Mouse (Mus musculus) midbrain, embryonic 10.5 days (tissue): ENCODE measurements around the gene Abl1. TPM values are rescaled to one million over a fixed set of nuclear protein-coding genes. Genes with fewer than 3 reads are reported as not detected.

Source experiments
- DNase-seq: peaks from one replicate; pipeline ENCODE4 v3.0.0-alpha.2; 2017; ENCODE audit warnings: low spot score
- H3K27ac ChIP-seq: fragments of 300-500 bp; sonication (generic); replicated peaks from 2 replicates; pipeline ENCODE4 v1.5.1; 2016; ENCODE audit warnings: mild to moderate bottlenecking
- H3K27me3 ChIP-seq: fragments of 300-500 bp; sonication (generic); 2 replicates; pipeline ENCODE4 v1.6.1; 2016; ENCODE audit warnings: low read depth, mild to moderate bottlenecking; ENCODE audit not compliant: poor library complexity, severe bottlenecking
- H3K36me3 ChIP-seq: fragments of 300-500 bp; sonication (generic); 2 replicates; pipeline ENCODE4 v1.6.1; 2016; ENCODE audit warnings: mild to moderate bottlenecking, moderate library complexity
- H3K4me1 ChIP-seq: fragments of 300-500 bp; sonication (generic); 2 replicates; pipeline ENCODE4 v1.6.1; 2016
- H3K4me3 ChIP-seq: fragments of 300-500 bp; sonication (generic); 2 replicates; pipeline ENCODE4 v1.5.1; 2016; ENCODE audit warnings: mild to moderate bottlenecking, moderate library complexity
- H3K9me3 ChIP-seq: fragments of 300-500 bp; sonication (generic); replicated peaks from 2 replicates; pipeline ENCODE4 v1.6.1; 2016; ENCODE audit warnings: mild to moderate bottlenecking
- WGBS: fragments of 180-500 bp; shearing (Covaris S2); methylation state at CpG from one replicate; pipeline ENCODE4 v1.1.7; 2016; 5-methylcytosine and 5-hydroxymethylcytosine counted together
- polyA plus RNA-seq: library from polyadenylated mRNA; unstranded; fragments of >200 nt; fragmentation: Nextera tagmentation; extraction: Ambion mirVana; gene quantifications from 2 replicates; pipeline ENCODE4 v1.2.1, GENCODE M21; 2016

Abl1 gene
- polyA plus RNA-seq, 1 experiment from 2014 or later = 44.2 TPM

DNA sequence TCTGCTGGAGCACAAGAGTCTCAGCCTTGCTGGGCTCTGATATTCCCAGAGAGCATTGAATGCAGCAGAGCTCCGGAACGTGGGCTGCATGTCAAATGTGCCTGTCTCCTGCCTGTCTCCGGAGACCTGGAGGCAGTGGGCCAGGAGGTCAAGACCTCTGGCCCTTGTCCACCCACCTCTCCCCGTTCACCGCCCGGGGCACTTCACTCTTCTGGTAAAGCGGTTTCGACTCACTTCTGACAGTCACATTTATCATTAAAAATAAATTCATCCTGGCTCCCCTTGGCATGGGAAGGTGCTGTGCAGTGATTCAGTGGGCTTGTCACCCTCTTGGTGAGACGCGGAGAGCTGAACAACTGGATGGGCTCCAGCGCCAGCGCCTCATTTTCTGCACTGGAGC lies 162.0 kb downstream of the Abl1 start:
- no peak overlapping the region for H3K4me3 ChIP-seq
- H3K9me3 ChIP-seq = no peaks in the 10 kb centered on the region
- H3K4me1 ChIP-seq = peaks cover 62% of the 10 kb centered on the region
- DNase-seq = peak; percentile 54
- peaks cover 55% of the 10 kb centered on the region for H3K27me3 ChIP-seq
- no peaks in the 10 kb centered on the region for H3K36me3 ChIP-seq
- WGBS = 50% methylated on average over 12 of the region's 12 CpGs
- no peak overlapping the region for H3K27ac ChIP-seq

Other genes starting within 250 kb of the Abl1 start
- gene Ass1, start 218.2 kb upstream of the Abl1 start, polyA plus RNA-seq = 11.4 and 13.3 TPM in 2 replicates
- 86.8 and 95.7 TPM in 2 replicates for gene Fubp3, start 115.7 kb upstream of the Abl1 start, polyA plus RNA-seq
- 2.0 and 4.3 TPM in 2 replicates for gene Prdm12, start 48.3 kb upstream of the Abl1 start, polyA plus RNA-seq
- gene Exosc2, start 17.7 kb upstream of the Abl1 start, polyA plus RNA-seq = 97.4 and 106 TPM in 2 replicates
- 0.05 and 0.17 TPM in 2 replicates for gene Qrfp, start 122.2 kb downstream of the Abl1 start, polyA plus RNA-seq
- 1.2 and 1.5 TPM in 2 replicates for gene Fibcd1, start 157.6 kb downstream of the Abl1 start, polyA plus RNA-seq
- gene Lamc3, start 198.9 kb downstream of the Abl1 start, polyA plus RNA-seq = 12.3 and 15.7 TPM in 2 replicates